Comparison of ENCODE assay signal across 8 mouse cellular contexts in genomic region chr1:172311921-172312767, GRCm38 (mm10). TPM values are rescaled to one million over a fixed set of nuclear protein-coding genes. Genes with fewer than 3 reads are reported as not detected.
DNase-seq lines count a peak whose midpoint lies in the region; ATAC-seq and TF ChIP-seq lines count a peak whose summit lies in the region.

No protein-coding gene starts in this region.

- H3K4me3 ChIP-seq in embryonic fibroblast, embryonic 13.5 days (ENCODE audit: insufficient read depth, low read length): peak overlapping the region; percentile 70
- H3K4me3 ChIP-seq in heart, embryonic 13.5 days: peak overlapping the region; percentile 77
- H3K4me3 ChIP-seq in kidney, postnatal 0 days (replicated peaks; ENCODE audit: low read depth, low read length): peak overlapping the region; percentile 71
- H3K4me3 ChIP-seq in lung, adult 2 months (replicated peaks; ENCODE audit: extremely low read depth, low read depth, low read length): peak overlapping the region; percentile 71
- H3K4me3 ChIP-seq in neural tube, embryonic 15.5 days (replicated peaks): peak overlapping the region; percentile 65

- H3K4me2 ChIP-seq in heart, embryonic 13.5 days: peak overlapping the region; percentile 98
- peak overlapping the region; percentile 85 for H3K4me2 ChIP-seq in kidney, postnatal 0 days (ENCODE audit: low read length)
- peak overlapping the region; percentile 91 for H3K4me2 ChIP-seq in neural tube, embryonic 15.5 days

- no peak for TF ChIP-seq CTCF in brain, embryonic 14.5 days (IDR thresholded peaks at IDR 0.05; ENCODE audit: borderline replicate concordance, extremely low read depth, insufficient read depth, insufficient read length)
- TF ChIP-seq CTCF in embryonic fibroblast, embryonic 13.5 days (IDR thresholded peaks at IDR 0.05; ENCODE audit: borderline replicate concordance, insufficient read depth, low read length): no peak
- TF ChIP-seq CTCF in kidney, postnatal 0 days (IDR thresholded peaks at IDR 0.05; ENCODE audit: low read depth): no peak
- no peak for TF ChIP-seq CTCF in lung, adult 2 months (IDR thresholded peaks at IDR 0.05; ENCODE audit: insufficient read depth, low read length)

- no peaks in the 10 kb centered on the region for H3K9me3 ChIP-seq in heart, embryonic 13.5 days
- H3K9me3 ChIP-seq in kidney, postnatal 0 days (replicated peaks; ENCODE audit: low read length): no peaks in the 10 kb centered on the region
- H3K9me3 ChIP-seq in neural tube, embryonic 15.5 days (replicated peaks): no peaks in the 10 kb centered on the region

- H3K9ac ChIP-seq in heart, embryonic 13.5 days: peak overlapping the region; percentile 89
- H3K9ac ChIP-seq in kidney, postnatal 0 days (ENCODE audit: low read depth, low read length): peak overlapping the region; percentile 69
- H3K9ac ChIP-seq in neural tube, embryonic 15.5 days (replicated peaks): peak overlapping the region; percentile 65

- H3K27ac ChIP-seq in embryonic fibroblast, embryonic 13.5 days (ENCODE audit: insufficient read depth, low read length): peak overlapping the region; percentile 66
- H3K27ac ChIP-seq in heart, embryonic 13.5 days (replicated peaks): peak overlapping the region; percentile 89
- H3K27ac ChIP-seq in kidney, postnatal 0 days: peak overlapping the region; percentile 96
- H3K27ac ChIP-seq in neural tube, embryonic 15.5 days (replicated peaks): peak overlapping the region; percentile 85

- peak; percentile 53; the same call in 1 of the 2 replicates for TF ChIP-seq POLR2A in brain, embryonic 14.5 days (IDR thresholded peaks at IDR 0.05; ENCODE audit: borderline replicate concordance, extremely low read depth, insufficient read depth, insufficient read length, poor library complexity, severe bottlenecking)
- TF ChIP-seq POLR2A in embryonic fibroblast, embryonic 13.5 days (IDR thresholded peaks at IDR 0.05; ENCODE audit: low read depth, low read length): peak; percentile 69
- TF ChIP-seq POLR2A in lung, adult 2 months (IDR thresholded peaks at IDR 0.05; ENCODE audit: borderline replicate concordance, extremely low read depth, low read depth, low read length): peak; percentile 91; the same call in 1 of the 2 replicates

- H3K4me1 ChIP-seq in embryonic fibroblast, embryonic 13.5 days (ENCODE audit: control insufficient read depth, insufficient read depth, low read length): peaks cover 5% of the 10 kb centered on the region; the same call in 1 of the 2 replicates
- H3K4me1 ChIP-seq in heart, embryonic 13.5 days: peaks cover 28% of the 10 kb centered on the region
- H3K4me1 ChIP-seq in kidney, postnatal 0 days (replicated peaks; ENCODE audit: insufficient read depth, low read length): 0 out of 2 replicates have a peak, but pooled peaks cover 11% of the 10 kb centered on the region
- peaks cover 7% of the 10 kb centered on the region; the same call in 1 of the 2 replicates for H3K4me1 ChIP-seq in lung, adult 2 months (ENCODE audit: control insufficient read depth, insufficient read depth, low read length)
- peaks cover 59% of the 10 kb centered on the region for H3K4me1 ChIP-seq in neural tube, embryonic 15.5 days

- H3K36me3 ChIP-seq in heart, embryonic 13.5 days: 0 out of 2 replicates have a peak, but pooled peaks cover 5% of the 10 kb centered on the region
- H3K36me3 ChIP-seq in kidney, postnatal 0 days (ENCODE audit: insufficient read depth, low read length): 0 out of 2 replicates have a peak, but pooled peaks cover under 1% of the 10 kb centered on the region
- no peaks in the 10 kb centered on the region for H3K36me3 ChIP-seq in neural tube, embryonic 15.5 days

- peak; percentile 83 for ATAC-seq in heart, embryonic 13.5 days (ENCODE audit: extremely low read depth, insufficient number of reproducible peaks, low FRiP score, low TSS enrichment)
- ATAC-seq in kidney, postnatal 0 days (replicated peaks; ENCODE audit: low FRiP score, low read depth): peak; percentile 69
- ATAC-seq in neural tube, embryonic 15.5 days (ENCODE audit: low FRiP score): peak; percentile 71

- 0 out of 2 replicates have a peak, but pooled peaks cover 6% of the 10 kb centered on the region for H3K27me3 ChIP-seq in heart, embryonic 13.5 days (replicated peaks)
- no peaks in the 10 kb centered on the region for H3K27me3 ChIP-seq in kidney, postnatal 0 days (ENCODE audit: insufficient read depth, low read length)
- H3K27me3 ChIP-seq in neural tube, embryonic 15.5 days (replicated peaks): no peaks in the 10 kb centered on the region

- DNase-seq in CD8-positive naive resting alpha-beta T cell, adult 2 months (ENCODE audit: low read depth in 2 of 2, low spot score in 2 of 2): peak; percentile 73
- DNase-seq in brain, embryonic 14.5 days (ENCODE audit: low read depth): peak; percentile 94
- peak; percentile 94 for DNase-seq in kidney, postnatal 0 days (ENCODE audit: low spot score)
- peak; percentile 85 for DNase-seq in lung, adult 2 months
- DNase-seq in testis, postnatal 14 days (ENCODE audit: low spot score): peak; percentile 81

- under 1% methylated on average over 40 of the region's 55 CpGs for WGBS in heart, embryonic 13.5 days
- WGBS in kidney, postnatal 0 days: 0% methylated on average over 37 of the region's 55 CpGs
- WGBS in lung, adult 2 months: under 1% methylated on average over 44 of the region's 55 CpGs
- WGBS in neural tube, embryonic 15.5 days: under 1% methylated on average over 45 of the region's 55 CpGs

RNA-seq across cellular contexts. Expression of gene Atp1a2, which starts 14.3 kb away (rescaled TPM):
- polyA plus RNA-seq in brain, embryonic 14.5 days (2012; rRNA removed): 51.5 and 82.9 TPM in 2 replicates
- polyA plus RNA-seq in embryonic fibroblast, embryonic 13.5 days (2011; ENCODE audit: insufficient read length, low read depth, missing spikeins): 0.39 TPM in 1 of 2 replicates, not detected in the other
- polyA plus RNA-seq in heart, embryonic 13.5 days (2015; fragmentation: Nextera tagmentation; extraction: Ambion mirVana): 17.0 and 20.8 TPM in 2 replicates
- 1.6 and 2.0 TPM in 2 replicates for polyA plus RNA-seq in kidney, postnatal 0 days (2015; fragmentation: Nextera tagmentation; extraction: Ambion mirVana)
- 56.1 and 93.0 TPM in 2 replicates for polyA plus RNA-seq in lung, adult 2 months (2012; rRNA removed)
- 57.9 and 63.1 TPM in 2 replicates for polyA plus RNA-seq in neural tube, embryonic 15.5 days (2015; fragmentation: Nextera tagmentation; extraction: Ambion mirVana)

RNA-seq across cellular contexts. Expression of gene Kcnj9, which starts 17.0 kb away (rescaled TPM):
- 6.9 and 8.0 TPM in 2 replicates for polyA plus RNA-seq in brain, embryonic 14.5 days (2012; rRNA removed)
- not detected in 2 replicates for polyA plus RNA-seq in embryonic fibroblast, embryonic 13.5 days (2011; ENCODE audit: insufficient read length, low read depth, missing spikeins)
- not detected in 2 replicates for polyA plus RNA-seq in heart, embryonic 13.5 days (2015; fragmentation: Nextera tagmentation; extraction: Ambion mirVana)
- 0.03 and 0.06 TPM in 2 replicates for polyA plus RNA-seq in kidney, postnatal 0 days (2015; fragmentation: Nextera tagmentation; extraction: Ambion mirVana)
- polyA plus RNA-seq in lung, adult 2 months (2012; rRNA removed): 0.08 TPM in 1 of 2 replicates, not detected in the other
- 2.5 and 3.2 TPM in 2 replicates for polyA plus RNA-seq in neural tube, embryonic 15.5 days (2015; fragmentation: Nextera tagmentation; extraction: Ambion mirVana)

RNA-seq across cellular contexts. Expression of gene Kcnj10, which starts 28.9 kb away (rescaled TPM):
- 3.2 and 5.9 TPM in 2 replicates for polyA plus RNA-seq in brain, embryonic 14.5 days (2012; rRNA removed)
- 0.08 and 0.91 TPM in 2 replicates for polyA plus RNA-seq in embryonic fibroblast, embryonic 13.5 days (2011; ENCODE audit: insufficient read length, low read depth, missing spikeins)
- polyA plus RNA-seq in heart, embryonic 13.5 days (2015; fragmentation: Nextera tagmentation; extraction: Ambion mirVana): 0.04 TPM in 1 of 2 replicates, not detected in the other
- polyA plus RNA-seq in kidney, postnatal 0 days (2015; fragmentation: Nextera tagmentation; extraction: Ambion mirVana): 3.3 and 4.2 TPM in 2 replicates
- 0.12 and 0.28 TPM in 2 replicates for polyA plus RNA-seq in lung, adult 2 months (2012; rRNA removed)
- 2.3 and 2.5 TPM in 2 replicates for polyA plus RNA-seq in neural tube, embryonic 15.5 days (2015; fragmentation: Nextera tagmentation; extraction: Ambion mirVana)

RNA-seq across cellular contexts. Expression of gene Igsf8, which starts 50.7 kb away (rescaled TPM):
- 110 and 207 TPM in 2 replicates for polyA plus RNA-seq in brain, embryonic 14.5 days (2012; rRNA removed)
- polyA plus RNA-seq in embryonic fibroblast, embryonic 13.5 days (2011; ENCODE audit: insufficient read length, low read depth, missing spikeins): 49.8 and 55.6 TPM in 2 replicates
- polyA plus RNA-seq in heart, embryonic 13.5 days (2015; fragmentation: Nextera tagmentation; extraction: Ambion mirVana): 27.8 and 31.6 TPM in 2 replicates
- polyA plus RNA-seq in kidney, postnatal 0 days (2015; fragmentation: Nextera tagmentation; extraction: Ambion mirVana): 39.0 and 43.0 TPM in 2 replicates
- polyA plus RNA-seq in lung, adult 2 months (2012; rRNA removed): 90.8 and 105 TPM in 2 replicates
- 70.9 and 71.3 TPM in 2 replicates for polyA plus RNA-seq in neural tube, embryonic 15.5 days (2015; fragmentation: Nextera tagmentation; extraction: Ambion mirVana)

RNA-seq across cellular contexts. Expression of gene Atp1a4, which starts 53.9 kb away (rescaled TPM):
- 0.05 and 0.08 TPM in 2 replicates for polyA plus RNA-seq in brain, embryonic 14.5 days (2012; rRNA removed)
- not detected in 2 replicates for polyA plus RNA-seq in embryonic fibroblast, embryonic 13.5 days (2011; ENCODE audit: insufficient read length, low read depth, missing spikeins)
- 0.21 and 0.52 TPM in 2 replicates for polyA plus RNA-seq in heart, embryonic 13.5 days (2015; fragmentation: Nextera tagmentation; extraction: Ambion mirVana)
- polyA plus RNA-seq in kidney, postnatal 0 days (2015; fragmentation: Nextera tagmentation; extraction: Ambion mirVana): not detected in 2 replicates
- polyA plus RNA-seq in lung, adult 2 months (2012; rRNA removed): 0.05 and 1.2 TPM in 2 replicates
- 0.05 TPM in 1 of 2 replicates, not detected in the other for polyA plus RNA-seq in neural tube, embryonic 15.5 days (2015; fragmentation: Nextera tagmentation; extraction: Ambion mirVana)

Comparison
In these comparisons a context has a peak if more than half of its experiments do, and no peak if none do; other contexts are left out.
1. Peak in every context shown above with its lines: DNase-seq, ATAC-seq, H3K4me3 ChIP-seq and H3K27ac ChIP-seq.